Mouse (Mus musculus) left cerebral cortex, adult 9 months (tissue): ENCODE data around the gene Tnfaip2.
A peak's percentile ranks its signal among the peaks of the same experiment; 100 is the strongest.

Source experiments
- DNase-seq, 2 experiments: peaks; one replicate each; pipeline ENCODE4 v3.0.0; 2022; ENCODE audit warnings: low spot score in 2 of 2

The Tnfaip2 gene

DNA sequence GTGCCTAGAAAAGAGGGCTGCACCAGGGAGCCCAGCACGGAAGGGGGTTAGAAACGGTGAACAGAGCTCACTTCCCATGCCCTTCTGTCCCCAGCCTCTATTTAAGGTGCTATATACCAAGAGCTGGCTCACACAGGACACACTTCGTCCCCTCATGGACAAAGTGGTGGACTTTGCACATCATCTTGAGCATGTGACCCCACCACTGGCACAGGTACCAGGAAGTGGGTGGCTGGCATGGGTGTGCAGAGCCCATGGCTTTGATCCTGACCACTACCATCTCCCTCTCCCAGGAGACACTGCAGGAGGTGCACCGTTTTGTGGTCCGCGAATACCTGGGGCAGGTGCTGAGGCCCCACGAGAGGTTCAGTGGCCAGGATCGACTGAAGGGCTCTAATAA lies 13.9 kb upstream of the Tnfaip2 start:
- DNase-seq: no peak

DNA sequence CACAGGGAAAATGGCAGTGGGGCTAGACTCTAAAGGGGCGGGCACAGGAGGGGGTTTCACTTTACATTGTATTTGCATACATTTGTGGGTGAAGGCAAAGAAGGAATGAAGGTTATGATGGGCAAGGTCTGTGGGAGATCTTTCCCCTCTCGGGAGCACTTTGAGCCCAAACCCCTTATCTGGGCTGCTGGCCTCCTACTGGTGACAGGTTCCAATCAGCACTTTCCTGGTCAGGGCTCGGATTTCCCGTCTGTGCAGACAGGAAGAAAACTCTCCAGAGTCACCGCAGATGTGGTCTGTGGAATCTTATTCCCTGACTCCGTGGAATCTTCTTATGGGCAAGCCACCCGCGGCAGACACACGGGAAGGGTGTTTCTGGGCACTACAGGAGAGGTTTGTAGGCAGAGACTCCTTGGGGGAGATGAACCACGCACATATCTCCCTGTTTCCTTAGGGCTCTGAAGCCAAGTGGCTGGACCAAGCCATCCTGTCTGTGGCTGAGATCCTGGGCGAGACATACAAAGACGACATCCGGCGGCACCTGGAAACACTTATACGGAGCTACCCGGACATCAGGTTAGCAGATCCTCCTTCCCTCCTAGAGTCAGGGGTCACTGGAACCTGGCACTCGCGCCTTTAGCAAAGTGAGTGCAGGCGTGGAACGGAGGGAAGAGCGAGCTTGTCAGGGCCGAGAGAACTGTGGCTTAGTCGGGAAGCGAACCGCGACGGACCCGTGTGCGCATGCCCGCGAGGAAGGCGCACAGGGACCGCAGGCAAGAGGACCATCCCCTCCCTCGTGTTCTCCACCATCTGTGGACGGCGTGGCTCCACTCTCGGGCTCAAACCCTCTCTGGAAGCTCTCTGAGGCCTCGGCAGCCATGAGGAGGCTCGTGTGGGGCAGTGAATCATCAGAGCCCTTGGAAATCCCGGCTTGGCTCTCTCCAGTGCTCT lies 13.0 kb upstream of the Tnfaip2 start:
- no peak for DNase-seq

DNA sequence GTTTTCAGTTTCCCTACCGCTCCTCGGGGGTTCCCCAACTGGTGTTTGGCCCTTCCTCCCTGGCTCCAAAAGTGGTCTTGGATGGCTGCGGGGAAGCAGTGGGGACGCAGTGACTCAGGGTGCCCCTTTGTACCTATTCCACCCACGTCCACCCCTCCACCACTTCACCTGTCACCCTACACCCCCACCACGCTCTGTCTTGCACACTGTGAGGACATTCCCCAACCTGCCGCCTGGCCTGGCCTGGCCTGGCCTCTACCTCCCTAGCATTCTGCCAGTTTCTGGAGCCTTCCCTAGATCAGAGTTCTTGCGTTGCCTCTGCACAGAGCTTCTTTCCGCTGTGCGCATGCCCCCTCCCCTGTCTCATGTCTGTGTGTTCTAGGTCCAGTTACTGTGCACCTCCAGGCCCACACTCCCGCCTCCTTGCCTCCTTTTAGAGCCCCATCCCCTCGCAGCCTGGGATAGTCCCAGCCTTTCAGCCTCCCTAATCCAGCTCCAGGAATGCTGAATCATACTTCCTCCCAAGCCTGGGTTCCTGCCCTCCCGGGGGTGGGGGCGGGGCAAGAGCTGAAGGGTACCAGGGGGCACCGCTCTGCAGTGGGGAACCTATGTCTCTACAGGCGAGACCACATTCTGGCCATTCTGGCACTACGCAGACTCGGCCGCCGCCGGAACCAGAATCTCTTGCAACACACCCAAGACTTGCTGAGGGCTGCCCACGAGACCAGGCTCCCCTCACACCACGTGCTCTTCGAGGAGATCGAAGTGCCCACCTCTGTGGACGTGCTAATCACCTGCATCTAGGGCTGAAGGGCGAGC lies 12.0 kb upstream of the Tnfaip2 start:
- DNase-seq: no peak

DNA sequence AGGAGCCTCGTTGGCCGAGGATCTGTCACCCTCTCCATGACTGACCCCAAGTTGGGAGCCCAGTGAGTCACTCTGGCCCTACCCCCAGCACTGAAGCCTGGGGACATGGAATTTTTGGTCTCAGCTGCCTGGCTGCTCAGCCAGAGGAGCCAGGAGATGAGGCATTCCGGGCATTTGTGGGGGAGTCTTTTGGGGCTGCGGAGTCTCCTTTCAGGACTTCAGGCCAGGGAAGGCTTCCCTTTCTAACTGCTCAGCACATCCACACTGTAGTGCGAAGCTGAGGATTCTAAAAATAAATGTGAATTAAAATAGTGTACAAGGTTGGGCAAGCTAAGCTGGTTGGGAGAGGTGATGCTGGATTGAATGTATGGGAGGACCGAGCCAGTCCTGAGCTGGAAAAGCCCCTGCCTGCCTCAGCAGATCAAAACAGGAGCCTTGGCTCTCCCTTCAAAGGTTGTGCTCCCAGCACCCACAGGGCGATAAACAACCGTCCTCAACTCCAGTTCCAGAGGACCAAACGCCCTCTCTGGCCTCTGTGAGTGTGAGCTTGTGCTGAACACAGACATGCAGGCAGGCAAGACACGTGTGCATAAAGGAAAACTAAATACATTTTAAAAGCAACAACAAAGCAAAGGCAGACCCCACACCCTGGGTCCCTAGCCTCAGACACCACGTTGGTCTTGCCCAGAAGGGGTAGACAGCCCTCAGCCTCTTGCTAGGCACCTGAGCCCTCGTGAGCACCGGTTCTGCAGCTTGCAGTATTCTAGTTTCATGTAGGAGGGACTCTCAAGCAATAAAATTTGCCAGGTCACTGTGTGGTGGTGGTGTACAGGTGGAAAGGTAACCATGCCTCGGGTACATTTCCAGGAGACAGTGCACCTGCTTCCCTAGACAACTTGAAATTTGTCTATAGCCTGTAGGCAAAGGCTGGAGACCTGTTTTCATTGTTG lies 11.1 kb upstream of the Tnfaip2 start:
- DNase-seq: no peak

DNA sequence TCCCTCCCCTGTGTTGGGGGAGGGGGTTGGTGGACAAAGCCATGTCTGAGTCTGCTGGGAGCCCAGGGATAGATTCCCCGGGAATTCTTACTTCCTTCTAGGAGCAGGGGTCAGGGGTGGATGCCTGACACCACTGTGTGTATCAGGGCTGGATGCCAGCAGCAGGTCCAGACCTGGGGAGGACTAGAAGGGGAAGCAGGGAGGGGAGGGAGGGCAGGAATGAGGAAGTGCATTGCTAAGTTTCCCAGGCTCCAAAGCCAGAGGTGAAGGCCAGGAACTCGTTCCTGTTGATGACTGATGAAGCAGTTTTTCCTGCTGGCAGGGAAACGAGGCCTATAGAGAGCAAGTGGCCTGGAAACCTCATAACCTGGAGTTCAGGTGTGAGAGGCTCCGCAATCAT lies 10.2 kb upstream of the Tnfaip2 start:
- DNase-seq: no peak

DNA sequence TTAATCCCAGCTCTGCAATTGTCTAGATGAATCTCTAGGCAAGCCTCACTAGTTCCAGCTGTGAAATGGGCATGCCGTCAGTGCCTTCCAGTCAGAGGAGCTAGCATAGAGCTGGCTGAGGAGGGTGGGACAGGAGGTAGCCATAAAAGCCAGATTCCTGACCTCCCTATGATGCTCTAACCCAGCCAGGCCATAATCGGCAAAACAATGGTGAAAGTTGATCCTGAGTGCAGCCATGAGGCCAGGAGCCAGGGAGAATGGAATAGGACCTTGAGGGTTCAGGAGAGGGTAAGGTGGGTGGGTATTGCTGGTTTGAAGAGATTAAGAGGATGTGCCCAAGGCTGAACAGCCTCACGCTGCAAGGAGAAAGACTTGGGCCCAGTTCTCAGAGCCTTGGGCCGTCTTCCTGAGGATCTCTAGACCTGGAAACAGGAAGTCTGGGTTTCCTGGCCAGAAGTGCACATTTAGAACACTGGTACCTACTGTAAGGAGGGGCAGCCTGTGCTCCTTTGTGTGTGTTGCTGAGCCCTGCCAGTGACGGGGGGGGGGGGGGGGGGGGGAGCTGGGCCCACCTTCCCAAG lies 9.4 kb upstream of the Tnfaip2 start:
- DNase-seq: no peak

DNA sequence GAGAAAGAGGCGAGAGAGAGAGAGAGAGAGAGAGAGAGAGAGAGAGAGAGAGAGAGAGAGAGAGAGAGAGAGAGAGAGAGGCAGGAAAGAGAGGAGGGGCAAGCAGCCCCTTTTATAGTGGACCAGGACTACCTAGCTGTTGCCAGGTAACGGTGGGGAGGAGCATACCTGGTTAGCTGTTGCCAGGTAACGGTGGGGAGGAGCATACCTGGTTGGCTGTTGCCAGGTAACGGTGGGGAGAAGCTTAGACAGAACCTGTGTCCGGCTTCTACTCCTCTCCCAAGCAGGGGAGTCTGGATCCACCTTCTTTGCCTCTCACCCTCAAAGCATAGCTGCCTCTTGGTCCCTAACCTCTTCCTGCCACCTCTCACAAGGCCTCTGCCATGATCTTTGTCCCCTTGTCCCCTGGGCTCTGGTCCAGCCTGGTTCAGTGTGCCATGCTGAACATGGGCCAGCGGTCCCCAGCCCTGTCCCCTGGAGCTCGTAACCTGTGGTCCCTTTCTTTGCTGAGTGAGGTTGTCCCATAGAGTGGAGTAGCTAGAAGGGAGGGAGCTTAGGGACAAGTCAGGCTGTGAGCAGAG lies 8.0 kb upstream of the Tnfaip2 start:
- DNase-seq: no peak

DNA sequence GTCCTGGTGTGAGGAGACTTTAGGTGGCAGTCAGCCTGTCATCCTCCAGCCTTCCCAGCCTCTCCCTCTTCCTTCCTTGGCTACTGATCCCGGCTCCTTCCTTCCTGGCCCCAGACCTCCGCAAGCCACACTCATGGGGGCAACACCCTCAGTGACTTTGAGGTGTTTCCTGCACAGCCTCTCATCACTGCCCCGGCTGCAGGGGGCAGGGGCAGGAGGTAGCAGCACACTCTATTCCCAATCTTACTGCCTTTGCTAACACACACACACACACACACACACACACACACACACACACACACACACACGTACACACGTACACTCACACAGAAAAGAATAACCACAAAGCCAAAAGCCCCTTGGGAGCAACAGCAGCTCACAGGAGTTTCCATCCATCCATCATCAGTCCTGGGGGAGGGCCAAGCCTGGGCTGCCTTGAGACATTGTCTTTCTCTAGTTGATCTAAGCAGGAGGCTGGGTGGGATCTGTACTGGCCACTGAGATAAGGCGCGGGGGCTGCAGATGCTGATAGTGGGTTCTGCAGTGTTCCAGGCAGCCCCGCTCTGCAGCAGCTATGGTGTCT lies 7.4 kb upstream of the Tnfaip2 start:
- no peak for DNase-seq

DNA sequence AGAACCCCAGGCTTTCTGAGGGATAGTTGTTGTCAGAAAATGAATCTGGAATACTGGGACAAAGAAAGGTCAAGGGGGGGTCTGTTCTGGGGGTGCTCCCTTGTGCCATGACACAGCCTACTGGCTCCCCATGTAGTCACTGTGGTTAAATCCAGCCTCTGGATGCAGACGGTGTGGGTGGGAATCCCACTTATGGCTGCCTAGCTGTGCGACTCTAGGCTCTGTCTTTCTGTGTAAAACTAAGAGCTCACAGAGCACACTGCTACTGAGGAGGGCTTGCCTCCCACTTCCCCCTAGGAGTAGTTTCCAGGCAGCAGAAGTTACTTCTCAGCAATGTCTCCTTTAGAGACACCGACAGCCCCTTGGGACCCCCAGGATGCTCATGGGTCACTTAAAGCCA lies 6.1 kb upstream of the Tnfaip2 start:
- DNase-seq: no peak

DNA sequence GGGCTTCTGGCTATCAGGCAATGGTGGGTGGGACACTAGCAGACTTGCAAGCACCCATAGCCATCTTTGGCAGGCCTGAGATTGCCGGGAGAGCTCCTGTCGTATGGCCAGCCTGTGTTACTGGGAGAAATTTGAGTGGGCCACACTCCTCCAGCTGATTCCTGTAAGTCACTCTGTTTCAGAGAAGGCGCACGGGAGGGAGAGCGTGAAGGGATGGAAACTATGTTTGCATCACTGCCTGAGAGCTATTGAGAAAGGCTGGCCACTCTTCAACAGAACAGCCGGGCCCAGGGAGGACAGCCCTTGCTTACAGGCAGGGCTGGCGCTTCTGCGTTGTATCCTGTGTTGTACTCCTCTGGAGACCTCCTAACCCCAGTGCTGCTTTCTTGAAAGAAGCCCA lies 5.6 kb upstream of the Tnfaip2 start:
- DNase-seq: peak in 1 of 2 experiments; percentile 67

DNA sequence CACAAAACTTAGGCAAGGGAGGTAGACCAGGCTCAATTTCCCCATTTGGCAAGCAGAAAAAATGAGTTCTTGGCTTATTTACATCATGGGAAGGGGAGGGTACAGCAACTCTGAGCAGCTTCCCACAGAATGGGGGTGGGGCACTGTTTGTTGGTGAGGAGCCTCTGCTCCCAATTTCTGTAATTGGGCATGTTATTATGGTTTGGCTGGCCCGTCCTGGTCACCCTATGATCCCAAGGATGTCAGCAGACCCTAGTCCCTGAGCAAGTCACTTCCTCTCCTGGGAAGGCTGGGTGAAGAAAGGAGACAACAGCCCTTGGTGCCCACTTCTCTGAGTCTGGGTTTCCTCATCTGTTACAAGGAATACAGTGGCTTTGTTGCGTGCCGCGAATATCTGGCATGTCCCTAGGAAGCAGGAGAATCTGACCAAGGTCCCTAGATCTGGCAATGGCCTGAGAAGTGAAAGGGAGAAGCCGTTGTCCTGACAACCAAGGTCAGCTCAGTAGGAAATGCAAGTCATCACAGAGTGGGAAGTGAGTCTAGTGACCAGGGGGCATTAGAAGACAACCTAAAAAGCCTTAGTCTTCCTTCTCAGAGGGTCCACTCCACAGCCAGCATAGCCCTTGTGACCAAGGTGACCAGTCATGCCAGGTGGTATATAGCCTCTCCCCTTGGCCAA lies 4.9 kb upstream of the Tnfaip2 start:
- no peak for DNase-seq

DNA sequence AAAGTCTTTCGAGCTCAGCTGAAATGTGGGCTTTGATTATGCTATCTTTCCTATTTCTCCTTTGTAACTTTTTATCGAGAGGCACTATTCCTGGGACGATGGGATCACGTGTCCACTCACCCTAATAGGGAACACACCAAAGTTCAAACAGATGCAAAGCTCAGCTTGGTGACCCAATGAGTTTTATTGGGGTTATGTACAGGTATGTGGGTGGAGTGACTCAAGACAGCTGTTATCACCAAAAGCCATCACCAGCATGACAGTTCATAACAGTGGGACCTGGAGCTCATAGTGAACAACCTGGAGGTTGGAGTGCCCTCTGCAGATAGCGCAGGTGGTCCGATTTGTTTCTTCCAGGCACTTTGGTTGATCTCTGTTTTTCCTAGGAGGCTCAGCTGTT lies 3.4 kb upstream of the Tnfaip2 start:
- no peak for DNase-seq

DNA sequence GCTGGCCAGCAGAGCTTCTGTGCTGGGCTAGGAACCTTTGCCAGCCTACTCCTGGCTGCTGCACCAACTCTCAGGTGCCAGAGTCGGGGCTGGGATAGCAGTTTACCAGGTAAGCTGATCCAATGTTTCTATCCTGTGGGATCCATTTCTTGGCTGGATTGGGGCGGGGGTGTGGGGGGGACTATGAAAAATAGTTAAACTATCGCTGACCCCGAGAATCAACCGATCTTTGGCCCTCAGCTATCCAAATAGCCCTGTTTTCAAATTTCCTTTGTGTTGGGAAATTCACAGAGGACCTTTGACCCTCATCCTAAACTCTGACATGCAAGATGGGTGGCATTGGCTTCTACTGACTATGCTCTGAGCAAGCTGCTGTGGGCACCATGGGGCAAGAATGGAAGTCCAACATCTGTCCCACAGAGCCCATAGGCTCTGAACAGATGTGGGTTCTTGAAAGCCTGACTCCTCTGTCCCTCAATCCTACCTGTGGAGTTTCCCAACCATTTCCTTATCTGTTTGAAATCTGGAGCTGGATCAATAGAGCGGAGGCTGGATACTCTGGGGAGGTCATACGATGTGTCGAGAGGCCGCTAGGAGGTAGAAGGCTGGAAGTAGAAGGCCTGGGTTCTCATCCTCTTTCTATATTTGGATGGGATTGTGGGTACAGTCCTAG lies 1.4 kb upstream of the Tnfaip2 start:
- DNase-seq: no peak

DNA sequence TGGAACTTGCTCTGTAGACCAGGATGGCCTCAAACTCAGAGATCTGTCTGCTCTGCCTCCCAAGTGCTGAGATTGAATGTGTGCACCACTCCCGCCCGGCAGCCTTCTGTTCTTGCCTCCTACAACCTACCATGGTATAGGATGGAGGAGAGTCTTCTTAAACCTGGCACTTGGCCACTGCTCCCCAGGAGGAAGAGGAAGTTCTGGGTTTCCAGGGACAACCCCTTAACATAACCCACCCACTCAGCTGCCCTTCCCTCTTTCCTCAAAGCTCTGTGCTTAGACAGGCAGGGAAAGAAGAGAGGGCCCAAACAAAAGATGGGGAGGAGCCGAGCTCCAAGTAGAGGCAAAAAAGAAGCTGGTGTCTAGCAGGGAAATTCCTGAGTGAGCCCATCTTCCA lies 746 bp upstream of the Tnfaip2 start:
- peak in 1 of 2 experiments; percentile 51 for DNase-seq

DNA sequence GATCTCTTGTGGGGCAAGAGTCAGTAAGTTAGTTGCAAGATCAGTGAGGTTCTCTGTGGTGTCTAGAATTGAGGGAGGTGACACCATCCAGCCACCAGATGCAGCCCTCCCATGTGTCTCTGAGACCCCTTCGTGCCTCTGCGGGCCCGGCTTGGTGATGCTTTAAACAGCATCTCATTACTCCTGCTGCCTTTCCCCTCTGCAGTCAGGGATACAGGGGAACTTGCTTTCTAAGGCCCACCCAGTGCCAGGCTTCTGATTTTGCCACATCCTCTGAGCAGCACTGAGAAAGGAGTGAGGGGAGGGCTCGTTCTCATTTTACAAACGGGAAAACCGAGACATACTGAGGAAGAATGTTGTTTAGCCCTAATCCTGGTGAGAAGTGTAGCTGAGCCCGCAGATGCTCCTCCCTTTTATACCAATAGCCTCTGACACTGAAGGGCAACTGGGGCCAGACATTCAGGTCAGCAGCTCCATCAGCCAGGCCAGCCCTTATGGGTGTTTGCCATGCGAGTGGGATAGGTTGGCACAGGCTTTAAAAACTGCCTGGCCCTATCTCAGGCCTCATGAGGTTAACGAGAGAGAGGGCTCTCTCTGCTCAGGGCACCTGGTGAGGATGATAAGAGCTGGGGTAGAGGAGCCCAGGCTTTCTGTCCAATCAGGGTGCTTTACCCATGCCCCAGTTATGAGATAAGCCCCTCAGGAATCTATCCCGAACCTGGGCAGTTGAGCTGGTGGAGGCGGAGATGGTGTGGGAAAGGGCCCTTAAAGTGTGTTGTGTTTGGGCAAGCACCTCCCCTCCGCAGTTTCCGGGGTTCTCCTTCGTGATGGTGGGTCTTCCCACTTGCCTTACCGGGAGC lies 972 bp downstream of the Tnfaip2 start:
- DNase-seq: no peak

DNA sequence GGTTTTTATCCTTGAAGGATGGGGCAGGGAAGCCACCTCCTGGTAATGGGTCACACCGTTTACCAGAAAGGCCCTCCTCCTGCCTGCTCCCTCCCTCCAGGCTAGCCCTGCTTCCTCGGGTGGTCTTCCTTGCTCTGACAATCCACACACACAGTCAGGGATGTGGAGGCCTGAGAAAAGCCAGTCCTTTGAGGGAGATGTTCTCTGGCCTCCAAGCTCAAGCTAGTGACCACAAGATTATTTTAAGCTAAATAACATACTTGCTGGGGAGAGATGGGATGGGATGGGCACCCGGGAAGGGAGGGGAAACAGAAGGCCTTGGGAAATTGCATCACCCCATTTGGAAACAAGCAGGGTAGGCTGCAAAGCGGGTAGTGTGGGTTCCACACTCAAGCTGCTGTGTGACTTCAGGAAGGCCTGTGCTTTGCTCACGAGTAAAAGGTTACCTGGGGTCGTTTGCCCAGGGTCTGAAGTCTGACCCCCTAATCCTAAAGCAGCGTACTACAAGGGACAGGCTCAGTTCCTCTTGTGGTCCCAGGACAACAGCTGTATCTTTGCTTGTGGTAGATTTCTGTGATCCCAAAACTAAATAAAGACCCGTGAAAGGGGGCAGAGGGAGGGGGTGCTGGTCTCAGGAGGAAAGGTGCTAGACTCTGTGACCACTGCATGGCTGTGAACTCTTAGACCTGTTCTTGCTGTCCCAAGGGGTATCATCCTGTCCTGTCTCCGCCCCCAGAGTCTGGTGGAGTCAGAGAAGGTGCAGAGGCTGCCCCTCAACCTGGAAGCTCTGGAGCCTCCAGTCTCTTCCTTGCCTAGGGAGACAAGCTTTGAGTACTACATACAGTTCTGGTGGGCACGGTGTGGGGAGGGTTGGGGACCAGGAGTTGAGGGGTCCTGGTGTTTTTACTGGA lies 1.9 kb downstream of the Tnfaip2 start:
- DNase-seq: no peak

DNA sequence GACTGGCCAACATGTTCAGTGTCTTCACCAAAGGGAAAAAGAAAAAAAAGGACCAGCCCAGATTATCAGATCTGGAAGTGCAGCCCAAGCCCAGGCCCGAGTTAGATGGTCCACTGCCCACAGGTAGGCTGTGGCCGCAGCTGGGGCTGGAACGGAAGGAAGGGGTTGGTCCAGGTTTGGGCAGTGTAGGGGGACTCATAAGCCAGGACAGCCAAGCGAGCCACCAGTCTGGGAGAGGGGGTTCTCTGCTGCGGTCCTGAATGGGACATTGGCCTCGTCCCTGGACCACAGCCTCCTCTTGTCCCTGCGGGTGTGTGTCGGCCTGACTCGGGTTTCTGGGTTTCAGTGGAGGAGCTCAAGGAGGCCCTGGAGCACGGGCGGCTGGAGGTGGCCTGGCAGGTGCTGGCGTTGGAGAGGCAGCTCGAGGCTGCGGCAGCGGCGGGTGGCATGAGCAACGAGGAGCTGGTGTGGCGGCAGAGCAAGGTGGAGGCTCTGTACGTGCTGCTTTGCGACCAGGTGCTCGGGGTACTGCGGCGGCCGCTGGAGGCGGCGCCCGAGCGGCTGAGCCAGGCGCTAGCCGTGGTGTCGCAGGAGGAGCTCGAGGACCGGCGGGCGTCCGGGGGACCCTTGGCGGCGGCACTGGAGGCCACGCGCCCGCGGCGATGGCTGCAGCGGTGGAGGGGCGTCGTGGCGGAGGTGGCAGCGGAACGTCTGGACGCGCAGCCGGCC lies 3.1 kb downstream of the Tnfaip2 start:
- no peak for DNase-seq
